Mouse (Mus musculus) right cerebral cortex, postnatal 36 days (tissue): ENCODE measurements around the gene Gm19402.
"Not testable (repeated sequence)": the region's sequence is repeated elsewhere in the genome, so short reads cannot be mapped to it uniquely, and the experiment has no call there.

ENCODE experiments used
- DNase-seq, 2 experiments: peaks; one replicate each; pipeline ENCODE4 v3.0.0; 2022; ENCODE audit warnings: low spot score in 2 of 2, mixed read lengths in 1 of 2

Gm19402 gene

DNA sequence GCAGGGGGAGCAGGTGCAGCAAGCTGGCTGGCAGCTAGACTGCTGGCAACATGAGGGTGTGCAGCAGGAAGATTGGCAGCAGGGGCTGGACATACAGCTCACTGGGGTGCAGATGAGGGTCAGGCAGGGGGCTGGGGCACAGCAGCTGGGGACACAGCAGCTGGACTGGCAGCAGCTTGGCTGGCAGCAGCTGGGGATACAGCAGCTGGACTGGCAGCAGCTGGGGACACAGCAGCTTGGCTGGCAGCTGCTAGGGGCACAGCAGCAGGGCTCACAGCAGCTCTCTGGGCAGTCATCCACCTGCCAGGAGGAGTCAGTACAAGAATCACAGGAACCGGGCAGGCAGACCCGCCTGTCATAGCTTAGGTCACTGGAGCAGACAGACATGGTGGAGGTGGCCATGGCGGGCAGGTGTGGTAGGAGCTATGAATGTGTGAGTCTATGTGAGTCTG, at the start of gene Gm19402:
Gene Gm19402 (minus strand): TSS at position 402 of the 452 bp plus-strand sequence.
- DNase-seq = not testable (repeated sequence)

DNA sequence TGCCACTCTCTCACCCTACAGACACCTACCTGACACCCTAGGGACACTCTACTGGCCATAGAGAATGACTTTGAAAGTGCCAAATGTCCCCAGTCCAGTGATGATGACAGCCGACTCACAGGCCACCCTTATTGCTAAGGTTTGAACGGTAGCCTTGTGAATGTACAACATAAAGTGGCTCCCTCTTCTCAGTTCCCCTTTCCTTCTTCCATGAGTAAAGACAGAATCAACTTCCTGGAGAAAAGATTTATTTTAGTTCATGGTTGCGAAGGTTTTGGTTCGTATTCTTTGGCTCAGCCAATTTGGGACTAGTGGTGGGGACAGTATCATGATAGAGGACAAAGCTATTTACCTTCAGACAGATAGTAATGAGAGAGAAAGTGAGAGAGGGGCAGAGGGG, 48.4 kb upstream of the Gm19402 start:
- no peak for DNase-seq

DNA sequence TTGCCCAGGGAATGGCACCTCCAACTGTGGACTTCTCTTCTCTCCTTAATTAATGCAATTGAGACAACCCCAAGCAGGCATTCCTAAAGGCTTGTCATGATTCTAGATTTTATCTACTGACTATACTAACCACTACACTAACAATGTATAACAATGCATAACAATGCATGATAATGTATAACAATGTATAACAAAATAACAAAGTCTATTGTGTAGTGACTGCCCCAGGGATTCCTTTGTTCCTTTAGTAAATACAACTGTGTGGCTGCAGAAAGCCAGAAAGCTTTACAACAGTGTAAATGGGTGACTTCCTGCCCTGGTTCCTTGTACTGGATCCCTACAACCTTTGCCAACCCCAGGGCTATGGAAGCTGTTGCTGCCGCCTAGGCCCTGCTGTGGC, 45.4 kb upstream of the Gm19402 start:
- no peak for DNase-seq

GRCm38 (mm10) chr10:77729241-77729640, 38.7 kb upstream of the Gm19402 start:
- no peak for DNase-seq

GRCm38 (mm10) chr10:77728280-77728679, 37.7 kb upstream of the Gm19402 start:
- no peak for DNase-seq

GRCm38 (mm10) chr10:77726186-77726585, 35.6 kb upstream of the Gm19402 start, which contains the start of gene Gm10100:
Gene Gm10100, plus strand, starts transcription at chr10:77726486.
- DNase-seq = no peak

GRCm38 (mm10) chr10:77724855-77725254, 34.3 kb upstream of the Gm19402 start:
- DNase-seq = no peak

- not testable (repeated sequence) for DNase-seq
Observed at GRCm38 (mm10) chr10:77720299-77720698, 29.7 kb upstream of the Gm19402 start, which contains the start of gene Krtap12-1. Gene Krtap12-1, plus strand, starts transcription at chr10:77720599.

- no peak for DNase-seq
Observed at GRCm38 (mm10) chr10:77715507-77715906, 24.9 kb upstream of the Gm19402 start, which contains the start of gene Gm10142. Gene Gm10142, plus strand, starts transcription at chr10:77715807.

DNA sequence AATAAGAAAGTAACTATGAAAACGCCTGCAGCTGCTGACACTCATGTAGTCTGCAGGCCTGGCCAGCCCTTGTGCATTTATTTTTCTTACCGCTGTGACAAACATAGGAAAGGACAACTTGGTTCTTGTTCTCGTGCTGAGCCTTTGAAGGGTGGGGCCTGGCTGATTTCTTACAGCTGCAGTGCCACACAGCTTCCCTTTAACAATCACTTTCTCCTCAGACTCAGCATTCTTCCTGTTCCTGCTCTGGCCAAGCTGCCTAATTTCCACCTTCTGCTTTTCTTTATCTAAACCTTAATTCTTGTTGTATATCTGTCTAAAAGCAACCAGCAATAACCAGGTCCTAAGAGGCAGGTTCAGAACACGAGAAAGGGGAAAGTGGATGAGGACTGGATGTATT, 23.2 kb upstream of the Gm19402 start:
- DNase-seq = no peak

GRCm38 (mm10) chr10:77711157-77711556, 20.6 kb upstream of the Gm19402 start, which contains the start of gene Gm10024:
Gene Gm10024, plus strand, starts transcription at chr10:77711457.
- DNase-seq = not testable (repeated sequence)

GRCm38 (mm10) chr10:77709831-77710230, 19.3 kb upstream of the Gm19402 start:
- DNase-seq = no peak

DNA sequence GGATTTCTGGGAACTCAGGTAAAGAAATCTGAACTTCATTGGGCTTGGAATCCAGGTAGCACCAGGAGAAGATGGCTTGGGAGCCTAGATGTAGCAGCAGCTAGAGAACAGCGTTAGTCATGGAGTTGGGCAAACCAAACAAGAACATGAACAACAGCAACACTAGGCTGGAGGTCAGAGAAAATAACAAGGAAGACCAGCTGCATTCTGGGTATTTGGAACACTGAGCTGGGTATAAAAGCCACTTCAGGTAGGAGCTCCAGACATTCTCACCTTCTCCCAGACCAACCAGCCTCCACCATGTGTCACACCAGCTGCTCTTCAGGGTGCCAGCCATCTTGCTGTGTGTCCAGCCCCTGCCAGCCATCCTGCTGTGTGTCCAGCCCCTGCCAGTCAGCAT, 15.8 kb upstream of the Gm19402 start, which contains the start of gene Gm10272:
Gene Gm10272 (plus strand): TSS at position 301 of the 400 bp plus-strand sequence.
- DNase-seq = no peak

GRCm38 (mm10) chr10:77697133-77697532, 6.6 kb upstream of the Gm19402 start, which contains the start of gene Gm9508:
Gene Gm9508, minus strand, starts transcription at chr10:77697233.
- DNase-seq = no peak

DNA sequence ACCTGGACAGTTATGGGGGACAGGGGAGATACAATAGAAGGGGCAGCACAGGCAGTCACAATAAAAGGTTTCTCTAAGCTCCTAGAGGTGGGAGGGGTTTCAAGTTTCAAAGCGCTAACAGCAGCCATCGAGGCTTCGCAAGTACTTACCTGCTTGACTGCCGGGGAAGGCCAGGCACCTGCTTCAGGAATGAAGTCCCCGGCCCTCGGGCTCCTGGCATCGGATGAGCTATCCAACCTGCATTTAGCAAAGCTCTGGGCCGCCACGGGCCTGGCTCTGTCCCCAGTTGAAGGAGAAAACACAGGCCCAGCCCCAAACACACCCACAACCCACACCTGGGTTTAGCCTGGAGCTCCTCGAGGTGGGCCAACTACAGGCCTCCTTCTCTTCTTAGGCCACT, 3.5 kb downstream of the Gm19402 start:
- DNase-seq = no peak

GRCm38 (mm10) chr10:77685895-77686664, 4.5 kb downstream of the Gm19402 start, which contains the start of gene Tspear:
Gene Tspear, plus strand, starts transcription at chr10:77686569.
- no peak for DNase-seq

DNA sequence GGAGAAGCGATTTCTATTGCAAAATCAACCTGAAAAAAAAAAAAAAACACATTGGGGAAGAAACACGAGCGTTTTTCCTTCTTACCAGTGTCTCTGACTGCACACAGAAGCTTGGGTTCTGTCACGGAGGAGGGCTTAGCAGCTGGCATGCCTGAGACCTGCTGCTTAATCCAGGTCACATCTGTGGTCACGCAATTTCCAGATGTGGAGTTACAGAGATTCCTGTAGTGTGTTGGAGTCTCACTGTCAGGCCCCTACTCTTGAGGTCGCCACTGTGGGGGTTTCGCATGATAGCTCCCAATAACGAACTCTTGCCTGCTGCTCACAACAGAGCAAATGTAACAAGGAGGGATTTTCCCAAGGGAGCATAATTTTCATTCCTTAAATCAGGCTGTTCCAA, 6.4 kb downstream of the Gm19402 start:
- no peak for DNase-seq

- DNase-seq = no peak
Observed at GRCm38 (mm10) chr10:77682994-77683393, 7.6 kb downstream of the Gm19402 start.

DNA sequence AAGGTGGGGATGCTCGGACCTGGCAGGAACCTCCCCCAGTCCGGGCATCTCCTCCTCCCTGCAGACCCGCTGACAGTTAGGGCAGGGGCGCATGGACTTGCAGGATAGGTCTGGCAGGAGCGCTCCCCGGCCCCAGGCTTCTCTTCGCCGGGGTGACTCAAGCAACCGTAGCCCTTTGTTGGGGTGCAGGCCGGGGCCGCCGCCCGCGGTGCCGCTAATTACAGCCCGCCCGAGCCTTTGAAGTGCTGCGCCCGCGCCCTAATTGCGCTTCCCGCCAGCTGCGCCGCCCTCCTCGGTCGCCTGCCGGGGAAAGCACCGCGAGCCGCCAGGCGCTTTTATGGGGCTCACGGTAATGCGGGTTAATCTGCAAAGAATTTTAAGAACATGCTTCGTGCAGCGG, 13.0 kb downstream of the Gm19402 start:
- no peak for DNase-seq

DNA sequence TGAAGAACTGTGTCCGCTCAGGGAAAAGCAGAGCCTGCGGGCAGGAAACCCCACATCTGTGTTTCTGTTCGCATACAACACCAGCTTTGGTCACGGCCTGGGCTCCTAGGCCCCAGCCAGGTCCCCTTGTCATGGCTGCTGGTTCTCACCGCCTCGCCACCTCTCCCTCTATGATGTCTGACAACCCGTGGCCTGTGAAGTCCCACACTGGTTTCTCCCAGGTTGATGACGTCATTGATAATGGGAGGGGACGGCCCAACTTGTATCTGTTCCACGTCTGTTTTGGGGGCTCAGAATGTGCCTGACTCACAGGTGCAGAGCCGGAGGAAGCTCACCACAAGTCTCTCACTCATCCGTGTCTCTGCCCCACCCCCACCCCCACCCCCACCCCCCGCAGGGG, 16.8 kb downstream of the Gm19402 start:
- no peak for DNase-seq

GRCm38 (mm10) chr10:77671519-77671918, 19.0 kb downstream of the Gm19402 start:
- no peak for DNase-seq

GRCm38 (mm10) chr10:77670710-77671109, 19.8 kb downstream of the Gm19402 start:
- no peak for DNase-seq

- no peak for DNase-seq
Observed at GRCm38 (mm10) chr10:77667402-77667801, 23.2 kb downstream of the Gm19402 start.
